Mouse (Mus musculus): ENCODE results near the gene Il2rb. TPM values are rescaled to one million over a fixed set of nuclear protein-coding genes. Genes with fewer than 3 reads are reported as not detected.

Il2rb gene
- total and polyA plus RNA-seq, 3 experiments: 0.04 TPM; not detected in 2

- TF ChIP-seq BHLHE40 (IDR thresholded peaks at IDR 0.05; ENCODE audit: borderline replicate concordance, low read depth, low read length) (no peak), POLR2A (IDR thresholded peaks at IDR 0.05; ENCODE audit: control insufficient read depth in 1 of 2, insufficient read depth in 1 of 2, low read depth in 1 of 2, low read length in 2 of 2, poor library complexity in 1 of 2) (no peak), ETS1 (IDR thresholded peaks at IDR 0.05; ENCODE audit: low read depth, low read length) (no peak), SMC3 (IDR thresholded peaks at IDR 0.05; ENCODE audit: low read depth, low read length) (no peak), GATA1 (IDR thresholded peaks at IDR 0.05; ENCODE audit: low read depth, low read length) (no peak), SIN3A (IDR thresholded peaks at IDR 0.05; ENCODE audit: low read length) (no peak), ZMIZ1 (IDR thresholded peaks at IDR 0.05; ENCODE audit: low read depth, low read length) (no peak), EP300 (IDR thresholded peaks at IDR 0.05; ENCODE audit: low read depth in 1 of 2, low read length in 2 of 2) (no peak), ZC3H11A (IDR thresholded peaks at IDR 0.05; ENCODE audit: low read depth, low read length) (no peak), USF1 (IDR thresholded peaks at IDR 0.05; ENCODE audit: low read depth, low read length) (no peak), MAFK (IDR thresholded peaks at IDR 0.05; ENCODE audit: borderline replicate concordance, low read depth, low read length) (no peak), MAX (IDR thresholded peaks at IDR 0.05; ENCODE audit: low read length) (no peak), POLR2AphosphoS5 (IDR thresholded peaks at IDR 0.05; ENCODE audit: borderline replicate concordance, low read depth, low read length) (no peak), ZKSCAN1 (IDR thresholded peaks at IDR 0.05; ENCODE audit: low read depth, low read length) (no peak), MYC (IDR thresholded peaks at IDR 0.05; ENCODE audit: low read depth, low read length) (no peak), TCF12 (IDR thresholded peaks at IDR 0.05; ENCODE audit: low read depth, low read length) (no peak), KAT2A (conservative IDR thresholded peaks at IDR 0.05; ENCODE audit: low read depth, low read length) (no peak), CHD1 (IDR thresholded peaks at IDR 0.05; ENCODE audit: low read depth, low read length) (no peak), MEF2A (IDR thresholded peaks at IDR 0.05; ENCODE audit: extremely low read depth, insufficient replicate concordance, low read depth, low read length, poor library complexity, severe bottlenecking) (no peak), CHD2 (IDR thresholded peaks at IDR 0.05; ENCODE audit: low read length) (no peak)
- Histone ChIP-seq H3K9me3 (replicated peaks; ENCODE audit: insufficient read depth, low read length) (no peaks in the 10 kb centered on the region), H3K27me3 (ENCODE audit: control insufficient read depth in 1 of 2, insufficient read depth in 2 of 2, low read length in 2 of 2) (peaks cover 18 to 24% of the 10 kb centered on the region in 2 experiments), H3K4me3 (ENCODE audit: control insufficient read depth in 1 of 2, insufficient read depth in 1 of 2, low read depth in 2 of 2, low read length in 2 of 2) (no peak overlapping the region), H3K36me3 (ENCODE audit: control insufficient read depth in 1 of 2, insufficient read depth in 2 of 2, low read length in 2 of 2) (no peaks in the 10 kb centered on the region), H3K27ac (ENCODE audit: control insufficient read depth, low read depth, low read length) (no peak overlapping the region), H3K79me2 (ENCODE audit: control insufficient read depth, insufficient read depth, low read length, poor library complexity) (no peaks in the 10 kb centered on the region), H3K4me1 (ENCODE audit: control insufficient read depth in 1 of 2, insufficient read depth in 2 of 2, low read length in 2 of 2) (no peaks in the 10 kb centered on the region), H3K9ac (ENCODE audit: control insufficient read depth, low read depth, low read length, poor library complexity, severe bottlenecking) (no peak overlapping the region)
- no peak for DNase-seq (ENCODE audit: low read depth, low spot score)
Measured at GRCm38 (mm10) chr15:78483311-78483710, 11.8 kb downstream of the Il2rb start.

DNA sequence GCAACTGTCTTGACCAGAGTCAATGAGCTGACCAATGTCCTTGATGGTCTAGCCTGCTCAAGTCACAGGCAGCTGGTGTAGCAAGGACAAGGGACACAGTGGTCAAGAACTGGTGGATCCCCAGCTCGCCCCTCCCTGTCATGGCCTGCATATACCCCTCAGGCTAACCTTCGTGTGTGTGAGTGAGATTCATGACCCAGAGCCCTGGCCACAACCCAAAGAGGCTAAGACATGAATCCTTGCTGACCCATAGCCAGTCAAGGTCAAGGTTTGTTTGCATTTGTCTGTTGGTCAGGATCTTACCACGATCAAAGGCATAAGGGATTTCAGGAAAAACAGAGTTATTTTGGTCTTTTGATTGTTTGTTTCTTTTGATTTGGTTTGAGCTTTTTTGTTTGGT is 12.6 kb downstream of the Il2rb start:
- Histone ChIP-seq H3K9ac (ENCODE audit: control insufficient read depth, low read depth, low read length, poor library complexity, severe bottlenecking) (no peak overlapping the region), H3K79me2 (ENCODE audit: control insufficient read depth, insufficient read depth, low read length, poor library complexity) (no peaks in the 10 kb centered on the region), H3K4me1 (ENCODE audit: control insufficient read depth in 1 of 2, insufficient read depth in 2 of 2, low read length in 2 of 2) (no peaks in the 10 kb centered on the region), H3K9me3 (replicated peaks; ENCODE audit: insufficient read depth, low read length) (no peaks in the 10 kb centered on the region), H3K27ac (ENCODE audit: control insufficient read depth, low read depth, low read length) (no peak overlapping the region), H3K36me3 (ENCODE audit: control insufficient read depth in 1 of 2, insufficient read depth in 2 of 2, low read length in 2 of 2) (no peaks in the 10 kb centered on the region), H3K27me3 (ENCODE audit: control insufficient read depth in 1 of 2, insufficient read depth in 2 of 2, low read length in 2 of 2) (peaks cover 12 to 19% of the 10 kb centered on the region in 2 experiments), H3K4me3 (ENCODE audit: control insufficient read depth in 1 of 2, insufficient read depth in 1 of 2, low read depth in 2 of 2, low read length in 2 of 2) (no peak overlapping the region)
- no peak for DNase-seq (ENCODE audit: low read depth, low spot score)
- TF ChIP-seq ETS1 (IDR thresholded peaks at IDR 0.05; ENCODE audit: low read depth, low read length): no peak
- no peak for TF ChIP-seq POLR2AphosphoS5 (IDR thresholded peaks at IDR 0.05; ENCODE audit: borderline replicate concordance, low read depth, low read length)
- TF ChIP-seq SIN3A (IDR thresholded peaks at IDR 0.05; ENCODE audit: low read length): no peak
- no peak for TF ChIP-seq MAZ (IDR thresholded peaks at IDR 0.05; ENCODE audit: low read depth, low read length)
- no peak for TF ChIP-seq POLR2AphosphoS2 (IDR thresholded peaks at IDR 0.05; ENCODE audit: low read length)
- TF ChIP-seq NELFE (IDR thresholded peaks at IDR 0.05; ENCODE audit: low read depth, low read length): no peak
- TF ChIP-seq TBP (IDR thresholded peaks at IDR 0.05; ENCODE audit: low read depth, low read length): no peak

Data from MEL (cell line).